Mouse (Mus musculus) megakaryocyte, embryonic 14.5 days (primary cell): Measurements from ENCODE around the gene Atg16l2. TPM values are rescaled to one million over a fixed set of nuclear protein-coding genes. Genes with fewer than 3 reads are reported as not detected.

Source experiments
- H3K27me3 ChIP-seq: replicated peaks from 2 replicates; pipeline ENCODE3; 2012; ENCODE audit warnings: inconsistent platforms
- H3K36me3 ChIP-seq: replicated peaks from 2 replicates; pipeline ENCODE3; 2012; ENCODE audit warnings: low read length, inconsistent platforms, mixed read lengths
- H3K4me1 ChIP-seq: 2 replicates; pipeline ENCODE4 v1.6.1; 2012; ENCODE audit warnings: inconsistent platforms
- H3K4me3 ChIP-seq: replicated peaks from 2 replicates; pipeline ENCODE3; 2012; ENCODE audit warnings: moderate library complexity, mild to moderate bottlenecking, inconsistent platforms
- H3K9me3 ChIP-seq: 2 replicates; pipeline ENCODE4 v1.6.1; 2012; ENCODE audit warnings: inconsistent platforms
- FLI1 ChIP-seq: IDR thresholded peaks from 2 replicates; pipeline ENCODE4 v1.6.1; 2012; ENCODE audit warnings: low read length, inconsistent platforms, mixed read lengths
- GATA1 ChIP-seq: IDR thresholded peaks from 3 replicates; pipeline ENCODE4 v1.6.1; 2012; ENCODE audit warnings: mixed read lengths, low read length, inconsistent platforms, borderline replicate concordance
- polyA plus RNA-seq: library from polyadenylated mRNA; stranded (reverse); fragments of >175 nt; gene quantifications from 2 replicates; pipeline ENCODE4 v1.2.3, GENCODE M21; 2012; ENCODE audit warnings: low replicate concordance; ENCODE audit not compliant: insufficient read depth

Atg16l2 gene
- polyA plus RNA-seq, 1 experiment: 7.8 TPM

DNA sequence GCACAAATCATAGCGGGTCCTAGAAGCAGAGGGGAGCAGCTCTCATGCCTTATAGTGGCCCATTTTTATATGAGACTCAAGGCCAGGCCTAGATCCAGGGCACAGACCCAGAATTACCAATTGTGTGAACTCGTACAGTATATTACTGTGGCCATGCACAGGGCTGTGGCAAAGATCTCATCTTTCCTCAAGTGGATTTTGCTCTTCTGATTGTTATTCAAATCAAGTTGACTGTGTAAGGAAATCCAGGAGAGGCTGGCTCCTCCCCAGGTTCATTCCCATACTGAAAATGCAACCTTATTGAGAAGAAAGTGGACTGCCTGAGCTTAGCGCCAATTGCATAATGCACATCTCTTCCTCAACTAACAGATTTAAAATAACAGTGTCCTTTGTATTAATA is 19.3 kb downstream of the Atg16l2 start:
- no peaks in the 10 kb centered on the region for H3K9me3 ChIP-seq
- H3K4me3 ChIP-seq: no peak overlapping the region
- H3K36me3 ChIP-seq: peaks cover 94% of the 10 kb centered on the region
- no peaks in the 10 kb centered on the region for H3K27me3 ChIP-seq
- H3K4me1 ChIP-seq: peaks cover 17% of the 10 kb centered on the region
- TF ChIP-seq GATA1 (no peak), FLI1 (no peak)

DNA sequence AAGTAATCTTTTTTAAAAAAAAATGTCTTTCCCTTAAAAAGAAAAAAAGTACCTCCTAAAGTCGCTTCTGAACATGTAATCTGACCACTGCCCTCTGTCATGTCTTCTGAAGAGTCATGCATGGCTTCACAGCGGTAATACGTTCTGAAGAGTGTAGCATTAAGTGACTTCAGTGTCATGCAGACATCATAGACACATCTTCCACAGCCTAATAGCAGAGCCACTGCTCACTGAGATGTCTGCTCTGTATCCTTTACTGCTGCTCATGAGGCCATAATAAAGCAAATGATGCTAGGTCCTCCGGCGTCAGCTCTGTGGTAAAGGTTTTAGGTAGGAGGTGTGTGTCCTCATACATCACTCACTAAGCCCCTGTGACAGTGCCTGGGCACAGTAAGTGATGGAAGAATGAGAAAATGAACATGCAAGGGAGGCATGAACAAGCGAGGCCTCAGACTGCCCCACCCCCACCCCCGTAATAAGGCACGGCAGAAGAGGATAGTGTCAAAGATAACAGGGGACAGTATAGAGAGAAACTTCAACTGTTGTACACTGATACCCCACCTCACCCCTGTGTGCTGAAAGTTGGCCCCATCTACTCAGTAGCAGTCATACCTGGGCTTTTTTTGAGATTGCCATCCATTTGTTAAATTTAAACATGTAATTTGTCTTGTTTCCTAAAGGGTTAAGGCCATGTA is 29.4 kb downstream of the Atg16l2 start:
- no peaks in the 10 kb centered on the region for H3K27me3 ChIP-seq
- H3K36me3 ChIP-seq: peaks cover 72% of the 10 kb centered on the region
- no peaks in the 10 kb centered on the region for H3K9me3 ChIP-seq
- H3K4me3 ChIP-seq: no peak overlapping the region
- no peak for TF ChIP-seq FLI1
- TF ChIP-seq GATA1: no peak
- peaks cover 28% of the 10 kb centered on the region for H3K4me1 ChIP-seq

DNA sequence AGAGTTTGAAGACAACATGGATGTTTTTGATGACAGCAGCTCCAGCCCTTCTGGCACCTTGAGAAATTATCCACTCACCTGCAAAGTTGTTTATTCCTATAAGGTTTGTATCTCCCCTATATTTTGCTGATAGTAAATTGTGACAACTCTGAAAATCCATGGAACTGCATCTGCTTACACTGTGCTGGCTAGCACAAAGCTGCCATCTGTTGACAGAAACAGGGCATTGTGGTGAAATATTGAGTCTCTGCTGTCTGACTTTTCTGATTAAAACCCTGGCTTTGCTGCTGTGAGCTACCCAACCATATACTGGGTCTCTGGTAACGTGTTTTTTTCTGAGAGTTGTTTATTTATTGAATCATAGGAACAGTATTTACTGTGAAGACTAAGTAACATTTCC is 30.4 kb downstream of the Atg16l2 start:
- Histone ChIP-seq H3K4me3 (no peak overlapping the region), H3K9me3 (no peaks in the 10 kb centered on the region), H3K27me3 (no peaks in the 10 kb centered on the region), H3K36me3 (peaks cover 64% of the 10 kb centered on the region), H3K4me1 (peaks cover 38% of the 10 kb centered on the region)
- TF ChIP-seq GATA1: no peak
- no peak for TF ChIP-seq FLI1

DNA sequence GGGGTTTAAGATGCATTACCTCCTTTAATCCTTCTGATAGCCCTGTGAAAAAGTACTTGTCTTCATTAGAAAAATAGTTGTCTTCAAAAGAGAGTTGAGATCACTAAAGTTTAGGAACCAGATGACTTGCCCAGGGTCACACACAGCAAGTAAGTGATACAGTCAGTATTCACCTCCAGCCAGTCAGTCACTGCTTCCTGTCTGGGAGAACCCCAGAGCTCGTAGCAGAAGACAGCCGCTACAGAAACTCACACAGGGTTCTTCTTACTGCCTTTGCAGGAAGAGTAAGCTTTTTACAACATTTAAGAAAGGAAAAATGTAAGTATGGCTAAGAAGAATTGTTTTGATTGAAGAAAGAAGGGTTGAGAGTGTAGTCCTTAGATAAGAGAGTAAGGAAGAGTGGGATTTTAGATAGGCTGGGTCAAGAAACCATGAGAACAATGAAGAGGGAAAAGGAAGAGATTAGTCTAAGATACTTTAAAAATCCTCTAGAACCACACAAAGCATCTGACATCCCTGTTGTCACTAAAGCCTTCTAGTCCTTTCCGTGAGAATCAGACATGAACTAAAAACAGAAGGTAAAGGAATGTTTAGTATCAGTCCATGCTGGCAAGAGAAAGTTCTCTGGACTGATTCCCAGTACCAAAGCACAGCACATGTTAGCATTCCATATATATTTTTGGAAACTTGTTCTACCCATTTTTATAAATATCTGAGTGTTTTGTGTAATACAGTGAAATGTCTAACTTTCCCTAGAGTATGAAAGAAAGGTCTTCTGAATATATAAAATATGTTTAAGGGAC is 34.4 kb downstream of the Atg16l2 start:
- Histone ChIP-seq H3K36me3 (peaks cover 36% of the 10 kb centered on the region), H3K27me3 (no peaks in the 10 kb centered on the region), H3K4me3 (no peak overlapping the region), H3K9me3 (no peaks in the 10 kb centered on the region), H3K4me1 (peaks cover 61% of the 10 kb centered on the region)
- no peak for TF ChIP-seq FLI1
- no peak for TF ChIP-seq GATA1

DNA sequence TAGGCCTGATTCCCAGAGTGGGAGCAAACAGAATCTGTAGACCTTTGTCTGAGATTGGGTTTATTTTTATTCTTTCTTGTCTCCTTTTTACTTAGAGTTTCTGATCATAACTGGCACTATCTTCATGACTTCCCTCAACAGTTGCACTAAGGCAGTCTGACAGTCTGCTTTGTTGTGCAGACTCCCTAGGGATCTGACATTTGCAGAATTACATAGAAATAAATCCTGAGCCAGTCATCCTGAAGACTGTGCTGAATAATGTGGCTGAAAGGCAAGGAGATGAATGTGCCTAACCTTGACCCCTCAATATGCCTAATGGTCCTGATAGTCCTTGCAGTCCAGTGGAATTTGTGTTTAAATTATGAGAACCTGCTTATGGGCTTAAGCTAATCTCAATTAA is 38.5 kb downstream of the Atg16l2 start:
- no peaks in the 10 kb centered on the region for H3K9me3 ChIP-seq
- peaks cover 54% of the 10 kb centered on the region for H3K36me3 ChIP-seq
- H3K27me3 ChIP-seq: no peaks in the 10 kb centered on the region
- no peak overlapping the region for H3K4me3 ChIP-seq
- TF ChIP-seq GATA1: no peak
- peaks cover 50% of the 10 kb centered on the region for H3K4me1 ChIP-seq

DNA sequence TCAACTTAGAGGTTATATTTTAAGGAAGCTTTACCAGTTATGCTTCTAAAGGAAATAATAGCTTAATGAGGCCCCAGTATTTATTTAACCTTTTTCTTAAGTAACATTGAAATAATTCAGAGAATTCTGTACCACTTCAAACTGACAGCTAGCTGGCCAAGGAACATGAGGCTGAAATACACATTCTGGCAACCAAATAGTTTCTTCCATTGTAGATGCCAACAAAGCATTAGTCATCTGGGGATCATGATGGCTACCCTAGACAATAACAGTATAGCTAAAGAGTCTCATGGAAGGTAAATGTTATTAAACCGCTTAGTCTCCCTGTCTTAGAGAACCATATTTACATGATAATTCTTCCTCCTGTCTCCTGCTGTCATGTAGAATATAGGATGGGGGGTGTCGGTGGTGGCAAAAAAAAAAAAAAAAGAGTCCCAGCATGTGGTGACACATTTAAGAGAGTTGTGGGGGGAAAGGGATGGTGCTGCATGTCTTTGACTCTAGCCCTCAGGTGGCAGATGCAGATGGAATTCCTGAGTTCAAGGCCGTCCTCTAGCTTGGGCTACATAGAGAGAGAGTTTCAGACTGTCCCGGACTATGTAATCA is 40.0 kb downstream of the Atg16l2 start:
- Histone ChIP-seq H3K9me3 (no peaks in the 10 kb centered on the region), H3K36me3 (peaks cover 56% of the 10 kb centered on the region), H3K27me3 (no peaks in the 10 kb centered on the region), H3K4me1 (peaks cover 38% of the 10 kb centered on the region), H3K4me3 (no peak overlapping the region)
- TF ChIP-seq FLI1 (no peak), GATA1 (no peak)

DNA sequence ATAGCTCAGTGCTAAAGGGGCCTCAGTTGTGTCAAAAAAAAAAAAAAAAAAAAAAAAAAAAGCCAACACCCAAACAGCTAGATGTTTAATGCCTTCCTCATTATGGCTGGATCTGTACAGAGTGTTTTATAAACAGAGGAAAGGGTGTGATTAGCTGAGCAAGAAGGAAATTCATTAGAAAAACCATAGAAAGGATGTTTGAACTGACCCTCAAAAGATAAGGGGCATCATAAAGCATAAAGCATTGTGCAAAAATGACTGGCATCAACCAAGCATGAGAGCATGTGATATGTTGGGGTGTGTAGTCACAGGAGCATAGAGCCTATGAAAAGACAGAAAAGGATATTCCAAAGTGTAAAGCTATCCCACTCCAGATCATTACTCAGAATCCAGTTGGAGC is 43.6 kb downstream of the Atg16l2 start:
- no peaks in the 10 kb centered on the region for H3K27me3 ChIP-seq
- peaks cover 14% of the 10 kb centered on the region for H3K4me1 ChIP-seq
- H3K9me3 ChIP-seq: no peaks in the 10 kb centered on the region
- peaks cover 68% of the 10 kb centered on the region for H3K36me3 ChIP-seq
- TF ChIP-seq GATA1 (no peak), FLI1 (no peak)
- no peak overlapping the region for H3K4me3 ChIP-seq

DNA sequence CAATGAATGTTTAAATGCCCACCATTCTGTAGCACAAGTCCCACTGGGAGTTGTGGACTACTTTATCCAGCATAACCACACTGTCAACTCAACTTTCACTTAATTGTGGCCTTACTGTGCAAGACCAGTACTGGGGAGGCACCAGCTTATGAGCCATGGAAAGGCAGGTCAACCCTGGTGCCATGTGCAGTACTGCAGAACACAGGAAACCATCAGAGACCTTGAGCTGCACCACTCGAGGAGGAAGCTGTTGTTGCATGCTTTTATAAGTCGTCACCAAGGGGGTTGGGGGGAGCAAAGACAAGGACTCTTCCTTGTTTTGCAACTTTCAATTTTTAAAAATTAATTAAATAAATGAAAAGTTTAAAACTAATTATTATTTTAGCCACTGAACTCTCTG is 49.0 kb downstream of the Atg16l2 start:
- Histone ChIP-seq H3K4me3 (no peak overlapping the region), H3K27me3 (no peaks in the 10 kb centered on the region), H3K36me3 (peaks cover 57% of the 10 kb centered on the region), H3K9me3 (no peaks in the 10 kb centered on the region), H3K4me1 (peaks cover 11% of the 10 kb centered on the region)
- TF ChIP-seq FLI1 (no peak), GATA1 (no peak)

DNA sequence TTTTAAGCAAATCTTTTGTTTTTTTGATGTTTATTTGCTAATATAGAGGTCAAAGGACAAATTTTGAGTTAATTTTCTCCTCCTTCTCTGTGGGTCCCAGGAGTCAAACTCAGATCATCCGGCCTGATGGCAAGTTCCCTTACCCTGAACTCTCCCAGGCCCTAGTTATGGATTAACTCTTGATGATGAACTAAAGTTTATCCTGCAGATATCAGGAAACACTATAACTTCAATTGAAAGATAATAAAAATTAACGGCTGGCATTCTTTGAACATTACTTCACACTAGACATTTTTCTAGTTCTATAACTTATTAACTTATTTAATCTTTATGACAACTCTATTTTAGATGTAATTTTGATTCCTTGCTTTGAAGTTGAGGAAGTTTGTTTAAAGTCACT is 52.9 kb downstream of the Atg16l2 start:
- H3K27me3 ChIP-seq: no peaks in the 10 kb centered on the region
- H3K9me3 ChIP-seq: no peaks in the 10 kb centered on the region
- H3K4me3 ChIP-seq: no peak overlapping the region
- H3K4me1 ChIP-seq: peaks cover 17% of the 10 kb centered on the region
- TF ChIP-seq GATA1 (no peak), FLI1 (no peak)
- H3K36me3 ChIP-seq: peaks cover 56% of the 10 kb centered on the region

DNA sequence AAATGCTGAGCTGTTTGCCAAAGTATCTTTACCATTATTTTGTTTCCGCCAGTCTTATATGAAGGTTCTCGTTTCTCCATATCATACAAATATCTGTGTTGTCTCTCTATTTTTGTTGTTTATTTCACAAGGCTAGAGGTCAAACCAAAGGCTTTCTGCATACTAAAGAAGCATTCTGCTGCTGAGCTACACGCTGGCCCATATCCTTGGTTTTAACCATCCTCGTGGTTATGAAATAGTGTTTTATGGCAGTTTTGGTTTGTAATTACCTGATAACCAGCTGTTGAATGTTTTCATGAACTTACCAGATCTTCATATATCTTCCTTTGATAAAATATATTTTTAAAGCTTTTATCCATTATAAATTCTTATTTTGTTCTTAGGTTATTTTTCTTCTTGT is 53.3 kb downstream of the Atg16l2 start:
- peaks cover 58% of the 10 kb centered on the region for H3K36me3 ChIP-seq
- no peaks in the 10 kb centered on the region for H3K9me3 ChIP-seq
- H3K4me1 ChIP-seq: peaks cover 17% of the 10 kb centered on the region
- H3K4me3 ChIP-seq: no peak overlapping the region
- no peaks in the 10 kb centered on the region for H3K27me3 ChIP-seq
- no peak for TF ChIP-seq GATA1
- no peak for TF ChIP-seq FLI1
